Mouse (Mus musculus) intestine, embryonic 14.5 days (tissue): ENCODE data around the gene Meis2. TPM values are rescaled to one million over a fixed set of nuclear protein-coding genes. Genes with fewer than 3 reads are reported as not detected.

Experiments used
- ATAC-seq: fragments of 200-750 bp; cut with Nextera tagmentation; replicated peaks from 2 replicates; pipeline ENCODE4 v1.8.0; 2017; ENCODE audit warnings: low read depth, moderate number of reproducible peaks, moderate TSS enrichment, moderate library complexity; ENCODE audit not compliant: low FRiP score, low TSS enrichment
- DNase-seq: peaks from one replicate; pipeline ENCODE4 v3.0.0-alpha.2; 2018; ENCODE audit warnings: low spot score
- H3K27ac ChIP-seq: fragments of 300-500 bp; sonication (generic); 2 replicates; pipeline ENCODE4 v1.5.1; 2014; ENCODE audit warnings: low read depth, mild to moderate bottlenecking, control low read depth
- H3K27me3 ChIP-seq: fragments of 300-500 bp; sonication (generic); replicated peaks from 2 replicates; pipeline ENCODE4 v1.6.1; 2014; ENCODE audit warnings: low read length, control low read depth; ENCODE audit not compliant: control insufficient read depth, insufficient read depth
- H3K36me3 ChIP-seq: fragments of 300-500 bp; sonication (generic); 2 replicates; pipeline ENCODE4 v1.6.1; 2014; ENCODE audit warnings: low read length, control low read depth; ENCODE audit not compliant: control insufficient read depth, insufficient read depth
- H3K4me1 ChIP-seq: fragments of 300-500 bp; sonication (generic); replicated peaks from 2 replicates; pipeline ENCODE4 v1.6.1; 2014; ENCODE audit warnings: low read length, control low read depth, mixed read lengths; ENCODE audit not compliant: control insufficient read depth, insufficient read depth
- H3K4me2 ChIP-seq: fragments of 300-500 bp; sonication (generic); 2 replicates; pipeline ENCODE4 v1.6.1; 2014; ENCODE audit warnings: low read length
- H3K4me3 ChIP-seq: fragments of 300-500 bp; sonication (generic); 2 replicates; pipeline ENCODE4 v1.5.1; 2014; ENCODE audit warnings: low read depth, low read length, control low read depth, mixed read lengths
- H3K9ac ChIP-seq: fragments of 300-500 bp; sonication (generic); 2 replicates; pipeline ENCODE4 v1.6.1; 2014; ENCODE audit warnings: mild to moderate bottlenecking, low read length
- H3K9me3 ChIP-seq: fragments of 300-500 bp; sonication (generic); 2 replicates; pipeline ENCODE4 v1.6.1; 2016; ENCODE audit warnings: low read length, control low read depth; ENCODE audit not compliant: control insufficient read depth
- WGBS: fragments of 180-500 bp; shearing (Covaris S2); extraction: QIAGEN DNeasy Blood & Tissue Kit; methylation state at CpG from one replicate; pipeline ENCODE4 v1.1.7; 2014; 5-methylcytosine and 5-hydroxymethylcytosine counted together
- polyA plus RNA-seq: library from polyadenylated mRNA; unstranded; fragments of >200 nt; fragmentation: Nextera tagmentation; extraction: Ambion mirVana; gene quantifications from 2 replicates; pipeline ENCODE4 v1.2.1, GENCODE M21; 2014

The Meis2 gene
- polyA plus RNA-seq, 1 experiment from 2014 or later = 67.3 TPM

GRCm38 (mm10) chr2:115956786-115957185, 108.9 kb downstream of the Meis2 start:
- Histone ChIP-seq H3K4me1 (no peaks in the 10 kb centered on the region), H3K4me3 (no peak overlapping the region), H3K4me2 (no peak overlapping the region), H3K9ac (no peak overlapping the region), H3K9me3 (no peaks in the 10 kb centered on the region), H3K27ac (no peak overlapping the region), H3K36me3 (peaks cover 1% of the 10 kb centered on the region), H3K27me3 (no peaks in the 10 kb centered on the region)
- 83% methylated on average over 2 of the region's 2 CpGs for WGBS
- ATAC-seq (no peak), DNase-seq (no peak)

- no peaks in the 10 kb centered on the region for H3K4me1 ChIP-seq
- no peak for DNase-seq
- H3K27me3 ChIP-seq = no peaks in the 10 kb centered on the region
- ATAC-seq = no peak
- 54% methylated on average over 3 of the region's 3 CpGs for WGBS
- H3K9ac ChIP-seq = no peak overlapping the region
- H3K36me3 ChIP-seq = peaks cover 14% of the 10 kb centered on the region
- H3K9me3 ChIP-seq = no peaks in the 10 kb centered on the region
- H3K27ac ChIP-seq = no peak overlapping the region
- H3K4me3 ChIP-seq = no peak overlapping the region
- H3K4me2 ChIP-seq = no peak overlapping the region
Measured at GRCm38 (mm10) chr2:115950645-115951044, 115.0 kb downstream of the Meis2 start.

- H3K36me3 ChIP-seq = peaks cover 14% of the 10 kb centered on the region
- WGBS = 85% methylated on average over 7 of the region's 7 CpGs
- no peak overlapping the region for H3K27ac ChIP-seq
- H3K9me3 ChIP-seq = no peaks in the 10 kb centered on the region
- ATAC-seq (no peak), DNase-seq (no peak)
- H3K27me3 ChIP-seq = no peaks in the 10 kb centered on the region
- no peak overlapping the region for H3K4me3 ChIP-seq
- H3K9ac ChIP-seq = no peak overlapping the region
- H3K4me2 ChIP-seq = no peak overlapping the region
- no peaks in the 10 kb centered on the region for H3K4me1 ChIP-seq
Measured at GRCm38 (mm10) chr2:115948630-115949426, 116.8 kb downstream of the Meis2 start.

- Histone ChIP-seq H3K36me3 (peaks cover 17% of the 10 kb centered on the region), H3K4me1 (peaks cover 4% of the 10 kb centered on the region; the same call in 1 of the 2 replicates), H3K27ac (no peak overlapping the region), H3K9me3 (no peaks in the 10 kb centered on the region), H3K27me3 (no peaks in the 10 kb centered on the region), H3K9ac (no peak overlapping the region), H3K4me3 (no peak overlapping the region), H3K4me2 (no peak overlapping the region)
- DNase-seq (no peak), ATAC-seq (no peak)
- 36% methylated on average over 7 of the region's 7 CpGs for WGBS
Measured at GRCm38 (mm10) chr2:115947714-115948226, 117.9 kb downstream of the Meis2 start.

- Histone ChIP-seq H3K9ac (no peak overlapping the region), H3K4me3 (no peak overlapping the region), H3K4me2 (no peak overlapping the region), H3K36me3 (0 out of 2 replicates have a peak, but pooled peaks cover 12% of the 10 kb centered on the region), H3K9me3 (no peaks in the 10 kb centered on the region), H3K27ac (no peak overlapping the region), H3K27me3 (no peaks in the 10 kb centered on the region), H3K4me1 (peaks cover 4% of the 10 kb centered on the region; the same call in 1 of the 2 replicates)
- no peak for DNase-seq
- no peak for ATAC-seq
- WGBS = 52% methylated on average over 8 of the region's 8 CpGs
Measured at GRCm38 (mm10) chr2:115943044-115943443, 122.6 kb downstream of the Meis2 start.

- Histone ChIP-seq H3K27ac (no peak overlapping the region), H3K36me3 (0 out of 2 replicates have a peak, but pooled peaks cover 9% of the 10 kb centered on the region), H3K4me3 (no peak overlapping the region), H3K9me3 (no peaks in the 10 kb centered on the region), H3K4me2 (no peak overlapping the region), H3K9ac (no peak overlapping the region), H3K4me1 (peaks cover 4% of the 10 kb centered on the region; the same call in 1 of the 2 replicates), H3K27me3 (no peaks in the 10 kb centered on the region)
- WGBS = 93% methylated on average over 5 of the region's 5 CpGs
- ATAC-seq = no peak
- DNase-seq = no peak
Measured at GRCm38 (mm10) chr2:115939849-115940248, 125.8 kb downstream of the Meis2 start.

- Histone ChIP-seq H3K27me3 (no peaks in the 10 kb centered on the region), H3K36me3 (0 out of 2 replicates have a peak, but pooled peaks cover 9% of the 10 kb centered on the region), H3K9ac (no peak overlapping the region), H3K4me3 (no peak overlapping the region), H3K4me2 (no peak overlapping the region), H3K9me3 (no peaks in the 10 kb centered on the region), H3K4me1 (peaks cover 4% of the 10 kb centered on the region; the same call in 1 of the 2 replicates), H3K27ac (no peak overlapping the region)
- no peak for DNase-seq
- 0 out of 2 replicates have a peak, but pooled peaks have one; percentile 50 for ATAC-seq
- WGBS = 63% methylated on average over 8 of the region's 8 CpGs
Measured at GRCm38 (mm10) chr2:115938926-115939563, 126.6 kb downstream of the Meis2 start.

- no peak for DNase-seq
- 0 out of 2 replicates have a peak, but pooled peaks cover 5% of the 10 kb centered on the region for H3K36me3 ChIP-seq
- H3K4me2 ChIP-seq = no peak overlapping the region
- WGBS = 76% methylated on average over 3 of the region's 3 CpGs
- no peak overlapping the region for H3K9ac ChIP-seq
- H3K4me3 ChIP-seq = no peak overlapping the region
- no peak for ATAC-seq
- H3K27me3 ChIP-seq = no peaks in the 10 kb centered on the region
- H3K4me1 ChIP-seq = no peaks in the 10 kb centered on the region; the same call in 1 of the 2 replicates
- no peaks in the 10 kb centered on the region for H3K9me3 ChIP-seq
- H3K27ac ChIP-seq = no peak overlapping the region
Measured at GRCm38 (mm10) chr2:115938296-115938695, 127.3 kb downstream of the Meis2 start.
